Mouse (Mus musculus) MEL (cell line): ENCODE measurements around the gene Ndufa13. TPM values are rescaled to one million over a fixed set of nuclear protein-coding genes. Genes with fewer than 3 reads are reported as not detected.

Experiments used
- DNase-seq: peaks from one replicate; pipeline ENCODE4 v3.0.0; 2011; ENCODE audit warnings: low read depth, low spot score
- H3K27ac ChIP-seq: 2 replicates; pipeline ENCODE4 v1.5.1; 2012; ENCODE audit warnings: low read depth, mild to moderate bottlenecking, control low read depth, low read length, moderate library complexity; ENCODE audit not compliant: control insufficient read depth
- H3K27me3 ChIP-seq, 2 experiments: fragments of 150-350 bp in 1 of 2; sonication (generic) in 1 of 2; 2 replicates each; pipeline ENCODE4 v1.6.1; 2012; ENCODE audit warnings: low read length in 2 of 2, mild to moderate bottlenecking in 2 of 2, improper control_type of control experiment in 1 of 2, moderate library complexity in 1 of 2; ENCODE audit not compliant: insufficient read depth in 2 of 2, control insufficient read depth in 1 of 2
- H3K36me3 ChIP-seq, 2 experiments: 2 replicates each; pipeline ENCODE4 v1.6.1; 2012 to 2014; ENCODE audit warnings: low read length in 2 of 2, improper control_type of control experiment in 1 of 2, inconsistent platforms in 1 of 2, mild to moderate bottlenecking in 1 of 2; ENCODE audit not compliant: insufficient read depth in 2 of 2, control insufficient read depth in 1 of 2
- H3K4me1 ChIP-seq, 2 experiments: fragments of 150-350 bp in 1 of 2; sonication (generic) in 1 of 2; 2 replicates each; pipeline ENCODE4 v1.6.1; 2012; ENCODE audit warnings: low read length in 2 of 2, improper control_type of control experiment in 1 of 2, mild to moderate bottlenecking in 1 of 2; ENCODE audit not compliant: insufficient read depth in 2 of 2, control insufficient read depth in 1 of 2
- H3K4me3 ChIP-seq, 2 experiments: fragments of 150-350 bp in 1 of 2; sonication (generic) in 1 of 2; 2 replicates each; pipeline ENCODE4 v1.5.1; 2012; ENCODE audit warnings: low read depth in 2 of 2, low read length in 2 of 2, mild to moderate bottlenecking in 2 of 2, moderate library complexity in 2 of 2, control low read depth in 1 of 2, improper control_type of control experiment in 1 of 2; ENCODE audit not compliant: control insufficient read depth in 1 of 2, insufficient read depth in 1 of 2
- H3K79me2 ChIP-seq: 2 replicates; pipeline ENCODE4 v1.6.1; 2012; ENCODE audit warnings: mild to moderate bottlenecking, low read length, moderate library complexity; ENCODE audit not compliant: control insufficient read depth, poor library complexity, insufficient read depth
- H3K9ac ChIP-seq: 2 replicates; pipeline ENCODE4 v1.6.1; 2012; ENCODE audit warnings: low read depth, mild to moderate bottlenecking, control low read depth, low read length, moderate library complexity; ENCODE audit not compliant: control insufficient read depth, poor library complexity, severe bottlenecking
- H3K9me3 ChIP-seq: fragments of 150-350 bp; sonication (generic); replicated peaks from 2 replicates; pipeline ENCODE4 v1.6.1; 2012; ENCODE audit warnings: mild to moderate bottlenecking, low read length, improper control_type of control experiment, moderate library complexity; ENCODE audit not compliant: insufficient read depth
- ELF1 ChIP-seq: IDR thresholded peaks from 2 replicates; pipeline ENCODE4 v1.6.1; 2014; ENCODE audit warnings: low read depth, mild to moderate bottlenecking, inconsistent platforms, low read length, improper control_type of control experiment, moderate library complexity
- GATA1 ChIP-seq: IDR thresholded peaks from 2 replicates; pipeline ENCODE4 v1.6.1; 2011; ENCODE audit warnings: low read depth, low read length, improper control_type of control experiment
- HCFC1 ChIP-seq: IDR thresholded peaks from 2 replicates; pipeline ENCODE4 v1.6.1; 2012; ENCODE audit warnings: low read depth, mild to moderate bottlenecking, inconsistent platforms, low read length, improper control_type of control experiment, moderate library complexity
- JUND ChIP-seq: IDR thresholded peaks from 2 replicates; pipeline ENCODE4 v1.6.1; 2011; ENCODE audit warnings: low read depth, mild to moderate bottlenecking, improper control_type of control experiment, low read length
- KAT2A ChIP-seq: conservative IDR thresholded peaks from 2 replicates; pipeline ENCODE4 v1.6.1; 2012; ENCODE audit warnings: low read depth, low read length, improper control_type of control experiment, inconsistent platforms
- MAFK ChIP-seq: IDR thresholded peaks from 2 replicates; pipeline ENCODE4 v1.6.1; 2011; ENCODE audit warnings: low read depth, mild to moderate bottlenecking, low read length, improper control_type of control experiment, borderline replicate concordance
- MAX ChIP-seq: IDR thresholded peaks from 2 replicates; pipeline ENCODE4 v1.6.1; 2011; ENCODE audit warnings: low read length, improper control_type of control experiment
- MEF2A ChIP-seq: IDR thresholded peaks from 2 replicates; pipeline ENCODE4 v1.6.1; 2014; ENCODE audit warnings: low read depth, mild to moderate bottlenecking, inconsistent platforms, low read length, improper control_type of control experiment; ENCODE audit not compliant: poor library complexity, insufficient replicate concordance, severe bottlenecking; ENCODE audit errors: extremely low read depth
- MXI1 ChIP-seq: IDR thresholded peaks from 2 replicates; pipeline ENCODE4 v1.6.1; 2011; ENCODE audit warnings: mild to moderate bottlenecking, low read depth, low read length, improper control_type of control experiment
- MYC ChIP-seq: IDR thresholded peaks from 2 replicates; pipeline ENCODE4 v1.6.1; 2011; ENCODE audit warnings: low read depth, mild to moderate bottlenecking, low read length, improper control_type of control experiment, moderate library complexity
- NRF1 ChIP-seq: IDR thresholded peaks from 2 replicates; pipeline ENCODE4 v1.6.1; 2014; ENCODE audit warnings: low read depth, mild to moderate bottlenecking, inconsistent platforms, low read length, improper control_type of control experiment, moderate library complexity; ENCODE audit not compliant: poor library complexity, insufficient read depth, severe bottlenecking
- RCOR1 ChIP-seq: IDR thresholded peaks from 2 replicates; pipeline ENCODE4 v1.6.1; 2012; ENCODE audit warnings: low read depth, mild to moderate bottlenecking, inconsistent platforms, low read length, improper control_type of control experiment
- SIN3A ChIP-seq: IDR thresholded peaks from 2 replicates; pipeline ENCODE4 v1.6.1; 2012; ENCODE audit warnings: low read length, improper control_type of control experiment, inconsistent platforms
- TBP ChIP-seq: IDR thresholded peaks from 2 replicates; pipeline ENCODE4 v1.8.0; 2011; ENCODE audit warnings: low read depth, low read length, improper control_type of control experiment
- UBTF ChIP-seq: IDR thresholded peaks from 2 replicates; pipeline ENCODE4 v1.6.1; 2012; ENCODE audit warnings: low read depth, mild to moderate bottlenecking, inconsistent platforms, low read length, improper control_type of control experiment, moderate library complexity, borderline replicate concordance; ENCODE audit not compliant: insufficient read depth
- USF2 ChIP-seq, 2 experiments: IDR thresholded peaks; 2 replicates each; pipeline ENCODE4 v1.6.1; 2011 to 2012; ENCODE audit warnings: improper control_type of control experiment in 2 of 2, low read length in 2 of 2, borderline replicate concordance in 1 of 2, inconsistent platforms in 1 of 2, low read depth in 1 of 2, mild to moderate bottlenecking in 1 of 2; ENCODE audit not compliant: insufficient read depth in 1 of 2
- ZC3H11A ChIP-seq: IDR thresholded peaks from 2 replicates; pipeline ENCODE4 v1.6.1; 2012; ENCODE audit warnings: low read depth, mild to moderate bottlenecking, inconsistent platforms, low read length, improper control_type of control experiment
- ZMIZ1 ChIP-seq: IDR thresholded peaks from 2 replicates; pipeline ENCODE4 v1.6.1; 2012; ENCODE audit warnings: low read depth, mild to moderate bottlenecking, inconsistent platforms, low read length, improper control_type of control experiment, moderate library complexity
- ZNF384 ChIP-seq: IDR thresholded peaks from 2 replicates; pipeline ENCODE4 v1.6.1; 2012; ENCODE audit warnings: low read depth, mild to moderate bottlenecking, inconsistent platforms, low read length, improper control_type of control experiment
- polyA plus RNA-seq, 2 experiments: library from polyadenylated mRNA; stranded (reverse) in 1 of 2; unstranded in 1 of 2; fragments of >175 nt in 1 of 2; fragments of >200 nt in 1 of 2; gene quantifications; 2 replicates each; pipeline versions ENCODE4 v1.2.1 to v1.2.4; 2012; ENCODE audit warnings: low replicate concordance in 2 of 2, low read depth in 1 of 2; ENCODE audit not compliant: insufficient read length in 2 of 2, insufficient read depth in 1 of 2, missing spikeins in 1 of 2
- total RNA-seq: library from RNA; depleted of rRNA; stranded (reverse); fragments of 300-350 nt; gene quantifications from 2 replicates; pipeline ENCODE4 v1.2.3, GENCODE M21; 2012

Gene Ndufa13
- total and polyA plus RNA-seq, 3 experiments: 97.7 to 114 TPM; not detected in 1

GRCm38 (mm10) chr8:69934582-69934981, 32.2 kb upstream of the Ndufa13 start:
- H3K4me1 ChIP-seq: peaks cover 0 to under 1% of the 10 kb centered on the region in 2 experiments; a peak in 2 of 4 replicates
- H3K36me3 ChIP-seq: peaks cover 0 to 2% of the 10 kb centered on the region in 2 experiments; a peak in 2 of 4 replicates
- no peaks in the 10 kb centered on the region for H3K27me3 ChIP-seq
- H3K4me3 ChIP-seq: no peak overlapping the region
- no peak overlapping the region for H3K27ac ChIP-seq
- no peak for DNase-seq
- no peak overlapping the region for H3K9ac ChIP-seq
- peaks cover 15% of the 10 kb centered on the region for H3K79me2 ChIP-seq
- TF ChIP-seq MYC (no peak), UBTF (no peak)
- no peaks in the 10 kb centered on the region for H3K9me3 ChIP-seq

- no peaks in the 10 kb centered on the region; a peak in 3 of 4 replicates for H3K4me1 ChIP-seq
- no peak overlapping the region for H3K9ac ChIP-seq
- H3K4me3 ChIP-seq: no peak overlapping the region
- H3K27ac ChIP-seq: no peak overlapping the region
- TF ChIP-seq ZC3H11A (no peak), ZMIZ1 (no peak), SIN3A (no peak), ELF1 (no peak), GATA1 (no peak), MXI1 (no peak), MYC (no peak), MAX (no peak), ZNF384 (no peak), USF2 (IDR thresholded peaks at IDR 0.05; ENCODE audit: borderline replicate concordance in 1 of 2, insufficient read depth in 1 of 2, low read depth in 1 of 2, low read length in 2 of 2) (no peak), JUND (no peak), MAFK (no peak), HCFC1 (no peak), TBP (no peak), MEF2A (no peak), NRF1 (no peak), RCOR1 (no peak), KAT2A (no peak)
- H3K79me2 ChIP-seq: peaks cover 14% of the 10 kb centered on the region
- DNase-seq: no peak
- H3K9me3 ChIP-seq: no peaks in the 10 kb centered on the region
- H3K27me3 ChIP-seq: no peaks in the 10 kb centered on the region
- H3K36me3 ChIP-seq: peaks cover 0 to 5% of the 10 kb centered on the region in 2 experiments; a peak in 2 of 4 replicates
Measured at GRCm38 (mm10) chr8:69933811-69934210, 31.5 kb upstream of the Ndufa13 start.
